Mouse (Mus musculus) bone marrow, adult 2 months (tissue): ENCODE measurements at regions not wholly inside any gene's neighbourhood (a gene's known extent, or its start where the extent isn't known, plus 50 kb on each side); places are given as distances from the start of the nearest gene placed in this dataset.

Experiments used
- H3K27ac ChIP-seq: fragments of 200-500 bp; 2 replicates; pipeline ENCODE4 v1.5.1; 2012; ENCODE audit warnings: low read depth, mild to moderate bottlenecking, control low read depth, inconsistent platforms, low read length; ENCODE audit not compliant: control insufficient read depth, poor library complexity, insufficient read depth
- H3K4me1 ChIP-seq: fragments of 200-500 bp; 2 replicates; pipeline ENCODE4 v1.6.1; 2011; ENCODE audit warnings: low read length; ENCODE audit not compliant: control insufficient read depth, insufficient read depth
- H3K4me3 ChIP-seq: fragments of 200-500 bp; replicated peaks from 2 replicates; pipeline ENCODE3; 2011; ENCODE audit warnings: mild to moderate bottlenecking, low read depth, low read length, control low read depth; ENCODE audit not compliant: control insufficient read depth
- CTCF ChIP-seq: fragments of 200-500 bp; IDR thresholded peaks from 2 replicates; pipeline ENCODE4 v1.5.1; 2011; ENCODE audit warnings: low read length, control low read depth; ENCODE audit not compliant: control insufficient read depth, insufficient read depth
- POLR2A ChIP-seq: fragments of 200-500 bp; IDR thresholded peaks from 2 replicates; pipeline ENCODE4 v1.6.1; 2011; ENCODE audit warnings: low read depth, mild to moderate bottlenecking, control low read depth, low read length, borderline replicate concordance; ENCODE audit not compliant: control insufficient read depth
- WGBS: fragments of 180-500 bp; shearing (Covaris S2); methylation state at CpG from one replicate; pipeline ENCODE4 v1.1.7; 2018; 5-methylcytosine and 5-hydroxymethylcytosine counted together

- no peak overlapping the region for H3K27ac ChIP-seq
- TF ChIP-seq CTCF (no peak), POLR2A (no peak)
- 71% methylated on average over 3 of the region's 3 CpGs for WGBS
- H3K4me1 ChIP-seq, result peaks cover 3% of the 10 kb centered on the region; the same call in 1 of the 2 replicates
- H3K4me3 ChIP-seq, result no peak overlapping the region
Observed at GRCm38 (mm10) chr17:51405059-51405458, 225.9 kb upstream of the Tbc1d5 start.

DNA sequence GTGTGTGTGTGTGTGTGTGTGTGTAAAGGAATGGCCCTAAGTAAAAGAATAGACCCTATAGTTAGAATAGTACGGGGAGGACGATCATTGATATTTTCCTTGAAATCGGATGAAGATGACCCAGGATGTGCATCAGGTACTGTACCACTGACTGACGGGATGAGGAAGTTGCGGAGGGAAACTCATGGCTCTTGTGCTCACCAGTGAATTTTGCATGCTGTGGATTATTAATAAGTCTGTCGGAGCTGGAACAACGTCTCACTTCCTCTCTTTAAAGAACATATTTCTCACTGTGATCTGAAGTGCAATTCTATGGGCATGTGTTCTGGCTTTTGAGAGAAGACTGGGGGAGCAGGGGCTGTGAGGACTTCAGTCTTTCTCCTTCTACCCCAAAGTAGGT is 218.8 kb upstream of the Tbc1d5 start:
- Histone ChIP-seq H3K4me1 (no peaks in the 10 kb centered on the region; the same call in 1 of the 2 replicates), H3K27ac (no peak overlapping the region), H3K4me3 (no peak overlapping the region)
- WGBS, result 10% methylated on average over 7 of the region's 7 CpGs
- TF ChIP-seq POLR2A (no peak), CTCF (no peak)

- H3K4me3 ChIP-seq, result no peak overlapping the region
- no peak overlapping the region for H3K27ac ChIP-seq
- no peaks in the 10 kb centered on the region for H3K4me1 ChIP-seq
- TF ChIP-seq POLR2A, result no peak
- WGBS, result 78% methylated on average over 11 of the region's 11 CpGs
Observed at GRCm38 (mm10) chr17:51393771-51394221, 214.6 kb upstream of the Tbc1d5 start.

DNA sequence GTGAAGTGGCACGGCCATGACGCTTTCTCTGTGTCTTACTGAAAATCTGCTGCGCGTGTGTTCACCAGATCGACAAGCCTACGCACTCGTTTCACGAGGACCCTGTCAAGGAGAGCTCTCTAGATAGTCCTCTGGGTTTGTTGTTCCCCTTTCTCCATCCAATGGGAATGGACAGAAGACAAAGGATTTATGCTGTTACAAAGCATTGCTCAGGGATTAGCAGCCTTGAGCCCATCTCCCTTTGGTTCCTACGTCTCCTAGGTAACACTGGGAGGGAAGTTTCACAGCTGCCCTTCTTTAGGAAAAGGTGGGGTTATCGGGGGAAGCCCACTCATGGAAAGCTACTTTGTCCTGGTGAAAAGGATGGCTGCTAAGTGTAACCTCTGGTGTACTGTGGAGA is 212.7 kb upstream of the Tbc1d5 start:
- Histone ChIP-seq H3K4me3 (no peak overlapping the region), H3K27ac (no peak overlapping the region), H3K4me1 (no peaks in the 10 kb centered on the region)
- 86% methylated on average over 10 of the region's 10 CpGs for WGBS
- TF ChIP-seq CTCF, result no peak
- no peak for TF ChIP-seq POLR2A

DNA sequence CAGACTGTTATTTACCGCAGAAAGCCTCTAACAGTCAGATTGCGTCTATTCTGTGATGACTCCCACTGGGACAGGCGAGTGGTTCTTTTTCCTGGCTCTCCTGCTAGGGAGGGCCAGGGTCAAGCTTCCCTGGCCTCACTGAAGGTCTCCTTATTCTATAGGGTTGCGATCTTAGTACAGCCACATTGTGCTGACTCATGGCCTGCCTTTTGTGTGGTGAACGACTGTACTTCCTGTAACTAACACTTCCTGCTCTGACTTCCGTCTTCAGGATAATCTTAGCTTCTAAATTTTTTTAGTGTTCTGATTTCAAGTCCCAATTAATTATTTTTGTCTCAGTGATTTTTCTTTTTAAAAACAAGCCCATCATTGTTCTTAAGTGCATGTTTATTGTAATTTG is 203.4 kb upstream of the Tbc1d5 start:
- no peak overlapping the region for H3K4me3 ChIP-seq
- no peaks in the 10 kb centered on the region; the same call in 1 of the 2 replicates for H3K4me1 ChIP-seq
- WGBS, result 37% methylated on average over 6 of the region's 6 CpGs
- TF ChIP-seq CTCF (no peak), POLR2A (no peak)
- H3K27ac ChIP-seq, result no peak overlapping the region

GRCm38 (mm10) chr17:51371937-51372479 is 192.9 kb upstream of the Tbc1d5 start:
- no peak overlapping the region for H3K4me3 ChIP-seq
- H3K4me1 ChIP-seq, result no peaks in the 10 kb centered on the region
- WGBS, result 90% methylated on average over 7 of the region's 7 CpGs
- H3K27ac ChIP-seq, result no peak overlapping the region
- TF ChIP-seq CTCF (no peak), POLR2A (no peak)

DNA sequence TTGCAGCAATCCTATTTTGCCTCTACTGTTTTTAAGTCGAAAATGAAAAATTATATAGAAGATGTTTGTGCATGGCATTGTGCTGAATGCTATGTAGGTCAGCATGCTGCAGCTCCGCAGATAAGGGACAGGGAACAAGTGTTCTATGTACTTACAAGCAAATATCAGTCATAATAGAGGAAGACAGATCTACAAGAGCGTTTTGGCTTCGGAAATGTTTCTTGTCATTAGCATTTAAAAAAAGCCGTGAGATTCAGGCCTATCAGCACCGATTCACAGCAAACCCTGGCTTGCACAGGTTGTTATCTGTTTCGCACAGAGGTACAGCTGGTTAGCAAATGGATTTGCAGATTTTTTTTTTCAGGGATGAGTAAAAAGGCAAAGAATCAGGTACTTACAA is 191.8 kb upstream of the Tbc1d5 start:
- H3K4me3 ChIP-seq, result no peak overlapping the region
- no peak for TF ChIP-seq POLR2A
- no peak for TF ChIP-seq CTCF
- H3K4me1 ChIP-seq, result no peaks in the 10 kb centered on the region
- H3K27ac ChIP-seq, result no peak overlapping the region
- WGBS, result 66% methylated on average over 7 of the region's 7 CpGs

GRCm38 (mm10) chr17:51370085-51370484 is 190.9 kb upstream of the Tbc1d5 start:
- 85% methylated on average over 9 of the region's 9 CpGs for WGBS
- H3K4me1 ChIP-seq, result no peaks in the 10 kb centered on the region
- no peak overlapping the region for H3K4me3 ChIP-seq
- H3K27ac ChIP-seq, result no peak overlapping the region
- TF ChIP-seq POLR2A, result no peak
- no peak for TF ChIP-seq CTCF

GRCm38 (mm10) chr17:51362801-51363200 is 183.6 kb upstream of the Tbc1d5 start:
- 86% methylated on average over 7 of the region's 7 CpGs for WGBS
- H3K4me3 ChIP-seq, result no peak overlapping the region

More at GRCm38 (mm10) chr17:51362801-51363200, 183.6 kb upstream of the Tbc1d5 start:
- Histone ChIP-seq H3K27ac (no peak overlapping the region), H3K4me1 (no peaks in the 10 kb centered on the region)
- no peak for TF ChIP-seq CTCF
- TF ChIP-seq POLR2A, result no peak
